Mouse (Mus musculus): ENCODE measurements around the gene Pttg1ip. TPM values are rescaled to one million over a fixed set of nuclear protein-coding genes. Genes with fewer than 3 reads are reported as not detected.
A peak's percentile ranks its signal among the peaks of the same experiment; 100 is the strongest.

The Pttg1ip gene
- polyA plus RNA-seq, 1 experiment from 2014 or later: 67.2 TPM

GRCm38 (mm10) chr10:77580027-77580920 lies 1.2 kb upstream of the Pttg1ip start:
- Histone ChIP-seq H3K36me3 (no peaks in the 10 kb centered on the region), H3K27ac (0 out of 2 replicates have a peak overlapping the region, but pooled peaks have one; percentile 93), H3K4me1 (replicated peaks) (peaks cover 31% of the 10 kb centered on the region), H3K4me3 (no peak overlapping the region), H3K27me3 (ENCODE audit: insufficient read depth, poor library complexity, severe bottlenecking) (no peaks in the 10 kb centered on the region), H3K9me3 (no peaks in the 10 kb centered on the region)
- WGBS: 63% methylated on average over 10 of the region's 10 CpGs
- no peak for DNase-seq (ENCODE audit: low spot score)

GRCm38 (mm10) chr10:77581023-77581407 lies 505 bp upstream of the Pttg1ip start:
- DNase-seq (ENCODE audit: low spot score): no peak
- Histone ChIP-seq H3K4me3 (peak overlapping the region; percentile 85), H3K36me3 (0 out of 2 replicates have a peak, but pooled peaks cover 4% of the 10 kb centered on the region), H3K27ac (peak overlapping the region; percentile 93), H3K9me3 (no peaks in the 10 kb centered on the region), H3K27me3 (ENCODE audit: insufficient read depth, poor library complexity, severe bottlenecking) (no peaks in the 10 kb centered on the region), H3K4me1 (replicated peaks) (peaks cover 31% of the 10 kb centered on the region)
- 11% methylated on average over 8 of the region's 8 CpGs for WGBS

DNA sequence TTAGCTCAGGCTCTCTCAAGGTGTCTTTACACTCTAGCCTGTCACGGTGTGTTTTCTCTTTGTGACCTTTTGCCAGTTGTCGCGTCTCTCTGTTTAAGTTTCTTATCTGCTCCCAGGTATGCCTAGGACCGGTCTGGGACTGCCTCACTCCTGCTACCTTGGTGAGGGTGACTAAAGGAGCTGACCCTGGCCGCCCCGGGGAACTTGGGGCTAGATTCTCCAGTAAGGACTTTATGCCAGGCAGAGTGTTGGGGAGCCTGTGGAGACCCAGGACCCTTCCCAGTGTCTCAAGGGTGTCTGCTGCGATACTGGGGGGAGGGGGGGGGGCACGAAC lies 732 bp downstream of the Pttg1ip start:
- H3K4me3 ChIP-seq: peak overlapping the region; percentile 85
- H3K36me3 ChIP-seq: peaks cover 14% of the 10 kb centered on the region
- no peak for DNase-seq (ENCODE audit: low spot score)
- peak overlapping the region; percentile 93 for H3K27ac ChIP-seq
- peaks cover 32% of the 10 kb centered on the region for H3K4me1 ChIP-seq (replicated peaks)
- 9% methylated on average over 8 of the region's 8 CpGs for WGBS
- H3K27me3 ChIP-seq (ENCODE audit: insufficient read depth, poor library complexity, severe bottlenecking): no peaks in the 10 kb centered on the region
- no peaks in the 10 kb centered on the region for H3K9me3 ChIP-seq

DNA sequence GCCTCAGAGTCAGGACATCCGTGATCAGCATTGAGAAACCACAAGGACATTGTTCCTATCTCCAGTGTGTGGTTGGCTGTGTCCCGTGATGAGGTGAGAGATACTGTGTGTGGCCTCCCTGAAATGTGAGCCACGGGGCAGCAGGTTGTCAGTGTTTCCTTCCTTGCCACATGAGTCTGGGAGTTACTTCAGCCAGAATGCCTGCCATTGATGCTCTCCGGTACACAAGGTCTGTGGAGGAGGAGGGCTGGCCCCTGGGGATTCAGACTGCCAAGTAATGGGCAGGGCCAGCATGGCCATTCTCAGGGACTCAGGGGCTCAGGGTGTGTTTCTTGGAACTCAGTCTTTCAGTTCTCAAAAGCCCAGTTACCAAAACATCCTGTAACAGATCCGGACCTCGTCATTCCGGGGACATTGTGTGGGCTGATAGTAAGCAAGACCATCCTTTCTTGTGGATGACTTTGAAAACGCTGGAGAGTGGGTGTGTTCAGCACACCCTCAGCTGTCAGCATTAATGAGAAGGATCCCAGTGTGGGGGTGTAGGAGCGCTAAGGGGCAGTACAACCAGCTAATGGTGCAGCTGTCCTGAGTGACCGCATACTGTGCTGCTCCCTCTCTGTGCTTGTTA lies 2.4 kb downstream of the Pttg1ip start:
- no peak for DNase-seq (ENCODE audit: low spot score)
- no peak overlapping the region for H3K4me3 ChIP-seq
- H3K27me3 ChIP-seq (ENCODE audit: insufficient read depth, poor library complexity, severe bottlenecking): no peaks in the 10 kb centered on the region
- no peaks in the 10 kb centered on the region for H3K9me3 ChIP-seq
- H3K27ac ChIP-seq: no peak overlapping the region
- peaks cover 42% of the 10 kb centered on the region for H3K4me1 ChIP-seq (replicated peaks)
- WGBS: 78% methylated on average over 10 of the region's 10 CpGs
- H3K36me3 ChIP-seq: peaks cover 31% of the 10 kb centered on the region

GRCm38 (mm10) chr10:77586637-77587036 lies 5.1 kb downstream of the Pttg1ip start:
- Histone ChIP-seq H3K9me3 (no peaks in the 10 kb centered on the region), H3K4me3 (no peak overlapping the region), H3K27me3 (ENCODE audit: insufficient read depth, poor library complexity, severe bottlenecking) (no peaks in the 10 kb centered on the region), H3K4me1 (replicated peaks) (peaks cover 43% of the 10 kb centered on the region), H3K36me3 (peaks cover 53% of the 10 kb centered on the region), H3K27ac (no peak overlapping the region)
- 93% methylated on average over 3 of the region's 3 CpGs for WGBS
- no peak for DNase-seq (ENCODE audit: low spot score)

- DNase-seq (ENCODE audit: low spot score): no peak
- H3K4me3 ChIP-seq: no peak overlapping the region
- H3K27ac ChIP-seq: peak overlapping the region; percentile 29; the same call in 1 of the 2 replicates
- H3K4me1 ChIP-seq (replicated peaks): peaks cover 39% of the 10 kb centered on the region
- WGBS: 90% methylated on average over 6 of the region's 6 CpGs
- no peaks in the 10 kb centered on the region for H3K27me3 ChIP-seq (ENCODE audit: insufficient read depth, poor library complexity, severe bottlenecking)
- H3K36me3 ChIP-seq: peaks cover 58% of the 10 kb centered on the region
- no peaks in the 10 kb centered on the region for H3K9me3 ChIP-seq
Observed at GRCm38 (mm10) chr10:77587091-77587775, 5.7 kb downstream of the Pttg1ip start.

DNA sequence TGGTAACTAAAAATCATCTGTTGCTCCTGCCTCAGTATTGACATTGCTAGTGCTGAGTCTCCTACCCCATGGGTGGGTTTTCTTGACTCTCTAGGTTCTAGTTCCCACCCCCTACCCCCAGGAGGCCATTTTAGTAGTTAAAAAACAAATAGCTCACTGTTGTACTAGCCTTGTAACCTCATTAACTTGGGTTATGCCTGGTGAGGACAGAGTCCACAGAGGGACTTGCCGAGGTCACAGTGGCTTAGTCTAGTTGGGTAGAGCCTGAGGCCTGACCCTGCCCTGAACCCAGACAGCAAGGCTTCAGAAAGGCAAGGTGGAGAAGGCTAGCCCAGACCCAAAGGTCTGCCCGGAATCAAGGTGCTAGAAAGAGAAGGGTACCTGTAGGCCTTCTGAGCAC lies 6.5 kb downstream of the Pttg1ip start:
- no peaks in the 10 kb centered on the region for H3K9me3 ChIP-seq
- 89% methylated on average over 2 of the region's 2 CpGs for WGBS
- DNase-seq (ENCODE audit: low spot score): no peak
- no peaks in the 10 kb centered on the region for H3K27me3 ChIP-seq (ENCODE audit: insufficient read depth, poor library complexity, severe bottlenecking)
- H3K4me3 ChIP-seq: no peak overlapping the region
- peaks cover 31% of the 10 kb centered on the region for H3K4me1 ChIP-seq (replicated peaks)
- peaks cover 66% of the 10 kb centered on the region for H3K36me3 ChIP-seq
- no peak overlapping the region for H3K27ac ChIP-seq

DNA sequence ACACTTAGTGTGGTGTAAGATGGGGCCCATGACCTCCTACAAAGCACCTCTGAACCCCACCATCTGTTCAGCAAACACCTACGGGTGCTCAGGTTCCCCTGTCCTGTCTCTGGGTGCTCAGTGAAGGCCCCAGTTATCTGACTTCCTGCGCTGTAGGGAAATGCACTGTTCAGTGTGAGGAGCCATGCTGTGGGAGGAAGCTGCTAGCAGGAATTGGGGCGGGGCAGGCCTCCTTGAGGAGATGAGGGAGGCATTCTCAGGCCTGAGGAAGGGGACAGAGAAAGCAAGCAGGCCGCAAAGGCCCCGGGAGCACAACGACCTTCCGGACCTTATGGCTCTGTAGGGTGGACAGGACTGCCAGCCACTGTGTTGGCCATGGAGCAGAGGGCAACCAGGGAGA lies 7.6 kb downstream of the Pttg1ip start:
- Histone ChIP-seq H3K36me3 (peaks cover 77% of the 10 kb centered on the region), H3K9me3 (no peaks in the 10 kb centered on the region), H3K27ac (peak overlapping the region; percentile 23; the same call in 1 of the 2 replicates), H3K27me3 (ENCODE audit: insufficient read depth, poor library complexity, severe bottlenecking) (no peaks in the 10 kb centered on the region), H3K4me3 (no peak overlapping the region), H3K4me1 (replicated peaks) (peaks cover 22% of the 10 kb centered on the region)
- 81% methylated on average over 7 of the region's 7 CpGs for WGBS
- no peak for DNase-seq (ENCODE audit: low spot score)

- 89% methylated on average over 8 of the region's 8 CpGs for WGBS
- no peaks in the 10 kb centered on the region for H3K27me3 ChIP-seq (ENCODE audit: insufficient read depth, poor library complexity, severe bottlenecking)
- no peak for DNase-seq (ENCODE audit: low spot score)
- no peak overlapping the region for H3K4me3 ChIP-seq
- no peak overlapping the region for H3K27ac ChIP-seq
- H3K9me3 ChIP-seq: no peaks in the 10 kb centered on the region
- peaks cover 21% of the 10 kb centered on the region; the same call in 1 of the 2 replicates for H3K4me1 ChIP-seq (replicated peaks)
- peaks cover 83% of the 10 kb centered on the region for H3K36me3 ChIP-seq
Observed at GRCm38 (mm10) chr10:77589749-77590148, 8.2 kb downstream of the Pttg1ip start.

DNA sequence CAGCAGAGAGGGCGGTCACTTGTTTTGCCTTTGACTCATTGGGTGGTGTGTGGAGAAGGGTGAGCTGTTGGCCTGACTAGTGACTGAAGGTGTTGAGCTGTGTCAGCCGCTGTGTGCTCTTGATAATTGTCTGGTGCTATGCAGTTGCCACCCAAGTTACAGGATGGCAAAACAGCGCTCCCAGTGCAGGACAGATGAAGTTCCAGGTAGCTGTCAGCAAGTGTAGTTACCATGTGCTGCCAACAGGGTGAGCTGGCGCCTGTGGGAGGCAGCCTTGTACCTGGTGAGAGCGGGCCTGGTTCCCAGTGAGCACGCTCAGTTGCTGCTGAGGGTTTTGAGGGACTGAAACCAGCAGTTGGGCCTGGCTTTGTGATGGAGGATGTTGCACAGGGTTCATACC lies 9.3 kb downstream of the Pttg1ip start:
- peak; percentile 61 for DNase-seq (ENCODE audit: low spot score)
- 47% methylated on average over 6 of the region's 6 CpGs for WGBS
- no peaks in the 10 kb centered on the region for H3K27me3 ChIP-seq (ENCODE audit: insufficient read depth, poor library complexity, severe bottlenecking)
- no peak overlapping the region for H3K27ac ChIP-seq
- no peak overlapping the region for H3K4me3 ChIP-seq
- peaks cover 92% of the 10 kb centered on the region for H3K36me3 ChIP-seq
- no peaks in the 10 kb centered on the region for H3K9me3 ChIP-seq
- H3K4me1 ChIP-seq (replicated peaks): peaks cover 21% of the 10 kb centered on the region; the same call in 1 of the 2 replicates

GRCm38 (mm10) chr10:77591546-77591945 lies 10.0 kb downstream of the Pttg1ip start:
- H3K27me3 ChIP-seq (ENCODE audit: insufficient read depth, poor library complexity, severe bottlenecking): no peaks in the 10 kb centered on the region
- no peak overlapping the region for H3K27ac ChIP-seq
- no peaks in the 10 kb centered on the region for H3K9me3 ChIP-seq
- WGBS: 88% methylated on average over 6 of the region's 6 CpGs
- peaks cover 21% of the 10 kb centered on the region; the same call in 1 of the 2 replicates for H3K4me1 ChIP-seq (replicated peaks)
- no peak overlapping the region for H3K4me3 ChIP-seq
- no peak for DNase-seq (ENCODE audit: low spot score)
- peaks cover 94% of the 10 kb centered on the region for H3K36me3 ChIP-seq

GRCm38 (mm10) chr10:77596060-77596459 lies 14.5 kb downstream of the Pttg1ip start:
- 91% methylated on average over 2 of the region's 2 CpGs for WGBS
- no peak for DNase-seq (ENCODE audit: low spot score)
- Histone ChIP-seq H3K4me1 (replicated peaks) (no peaks in the 10 kb centered on the region), H3K4me3 (no peak overlapping the region), H3K27ac (no peak overlapping the region), H3K9me3 (no peaks in the 10 kb centered on the region), H3K36me3 (peaks cover 82% of the 10 kb centered on the region), H3K27me3 (ENCODE audit: insufficient read depth, poor library complexity, severe bottlenecking) (no peaks in the 10 kb centered on the region)

- peaks cover 24% of the 10 kb centered on the region for H3K4me1 ChIP-seq (replicated peaks)
- H3K36me3 ChIP-seq: peaks cover 22% of the 10 kb centered on the region
- no peak overlapping the region for H3K4me3 ChIP-seq
- 47% methylated on average over 4 of the region's 4 CpGs for WGBS
- DNase-seq (ENCODE audit: low spot score): no peak
- H3K9me3 ChIP-seq: peaks cover 5% of the 10 kb centered on the region; the same call in 1 of the 2 replicates
- no peaks in the 10 kb centered on the region for H3K27me3 ChIP-seq (ENCODE audit: insufficient read depth, poor library complexity, severe bottlenecking)
- H3K27ac ChIP-seq: no peak overlapping the region
Observed at GRCm38 (mm10) chr10:77603021-77603420, 21.5 kb downstream of the Pttg1ip start.

Data from hindbrain, embryonic 10.5 days (tissue).